In the genomic region with DNA sequence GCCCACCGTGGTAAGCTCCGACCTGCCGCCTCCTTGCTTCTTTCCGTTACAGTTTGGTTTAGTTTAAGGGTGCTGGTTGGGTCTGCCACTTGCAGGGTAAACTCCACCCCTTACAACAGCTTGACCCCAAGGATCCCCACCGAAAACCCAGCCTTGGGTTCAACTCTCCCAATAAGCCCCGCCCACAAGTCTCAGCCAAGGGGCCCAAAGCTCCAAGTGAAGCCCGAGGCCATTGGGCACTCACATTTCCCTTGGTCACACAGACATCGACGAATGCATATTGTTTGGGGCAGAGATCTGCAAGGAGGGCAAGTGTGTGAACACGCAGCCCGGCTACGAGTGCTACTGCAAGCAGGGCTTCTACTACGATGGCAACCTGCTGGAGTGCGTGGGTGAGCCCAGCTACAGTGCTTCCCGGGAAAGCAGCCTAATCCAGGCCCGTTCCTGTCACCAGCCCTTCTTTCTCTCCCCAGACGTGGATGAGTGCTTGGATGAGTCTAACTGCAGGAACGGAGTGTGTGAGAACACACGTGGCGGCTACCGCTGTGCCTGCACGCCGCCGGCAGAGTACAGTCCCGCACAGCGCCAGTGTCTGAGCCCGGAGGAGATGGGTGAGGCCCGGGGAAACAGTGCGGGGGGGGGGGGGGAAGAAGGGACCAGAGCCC, we compare ENCODE assay signal across 8 mouse cellular contexts. TPM values are rescaled to one million over a fixed set of nuclear protein-coding genes. Genes with fewer than 3 reads are reported as not detected.
DNase-seq lines count a peak whose midpoint lies in the region; ATAC-seq and TF ChIP-seq lines count a peak whose summit lies in the region.

No protein-coding gene starts in this region.

- no peak for TF ChIP-seq CTCF in kidney, postnatal 0 days (IDR thresholded peaks at IDR 0.05; ENCODE audit: low read depth)

- H3K9ac ChIP-seq in kidney, postnatal 0 days (ENCODE audit: low read depth, low read length) = no peak overlapping the region
- H3K9ac ChIP-seq in forebrain, embryonic 14.5 days (ENCODE audit: low read length) = peak overlapping the region; percentile 42; the same call in 1 of the 2 replicates
- H3K9ac ChIP-seq in midbrain, embryonic 13.5 days (replicated peaks) = peak overlapping the region; percentile 49; the same call in 1 of the 2 replicates

- no peak for ATAC-seq in kidney, postnatal 0 days (replicated peaks; ENCODE audit: low FRiP score, low read depth)
- ATAC-seq in forebrain, embryonic 14.5 days = peak; percentile 61
- ATAC-seq in midbrain, embryonic 13.5 days = peak; percentile 63
- ATAC-seq in monocyte, adult 5-6 weeks (replicated peaks; ENCODE audit: insufficient number of reproducible peaks, low FRiP score, low TSS enrichment, poor library complexity, severe bottlenecking) = no peak

- 23% methylated on average over 27 of the region's 29 CpGs for WGBS in kidney, postnatal 0 days
- 8% methylated on average over 28 of the region's 29 CpGs for WGBS in forebrain, embryonic 14.5 days
- 6% methylated on average over 28 of the region's 29 CpGs for WGBS in midbrain, embryonic 13.5 days

- H3K27me3 ChIP-seq in kidney, postnatal 0 days (ENCODE audit: insufficient read depth, low read length) = no peaks in the 10 kb centered on the region; the same call in 1 of the 2 replicates
- H3K27me3 ChIP-seq in forebrain, embryonic 14.5 days (replicated peaks; ENCODE audit: control insufficient read depth, insufficient read depth, low read length) = peaks cover 26% of the 10 kb centered on the region
- peaks cover 77% of the 10 kb centered on the region for H3K27me3 ChIP-seq in midbrain, embryonic 13.5 days

- peak overlapping the region; percentile 43 for H3K4me2 ChIP-seq in kidney, postnatal 0 days (ENCODE audit: low read length)
- peak overlapping the region; percentile 28; the same call in 1 of the 2 replicates for H3K4me2 ChIP-seq in forebrain, embryonic 14.5 days (ENCODE audit: low read length)
- peak overlapping the region; percentile 45 for H3K4me2 ChIP-seq in midbrain, embryonic 13.5 days (replicated peaks)

- no peaks in the 10 kb centered on the region for H3K9me3 ChIP-seq in kidney, postnatal 0 days (replicated peaks; ENCODE audit: low read length)
- no peaks in the 10 kb centered on the region for H3K9me3 ChIP-seq in forebrain, embryonic 14.5 days (replicated peaks; ENCODE audit: control insufficient read depth, low read length)
- no peaks in the 10 kb centered on the region for H3K9me3 ChIP-seq in midbrain, embryonic 13.5 days

- DNase-seq in kidney, postnatal 0 days (ENCODE audit: low spot score) = peak; percentile 43
- no peak for DNase-seq in kidney, adult 11 months
- peak; percentile 32 for DNase-seq in forebrain, embryonic 14.5 days (ENCODE audit: low spot score)
- peak; percentile 66 to 72 for DNase-seq in layer of hippocampus, postnatal 10 days (ENCODE audit: low spot score in 2 of 2)
- no peak for DNase-seq in urinary bladder, adult 18-20 months (ENCODE audit: low spot score in 2 of 2)
- DNase-seq in ovary, postnatal 14 days (ENCODE audit: low spot score) = no peak

- peaks cover 42% of the 10 kb centered on the region for H3K36me3 ChIP-seq in kidney, postnatal 0 days (ENCODE audit: insufficient read depth, low read length)
- peaks cover 44% of the 10 kb centered on the region for H3K36me3 ChIP-seq in forebrain, embryonic 14.5 days (ENCODE audit: control insufficient read depth, insufficient read depth, low read length)
- peaks cover 46% of the 10 kb centered on the region for H3K36me3 ChIP-seq in midbrain, embryonic 13.5 days

- H3K4me3 ChIP-seq in kidney, postnatal 0 days (replicated peaks; ENCODE audit: low read depth, low read length) = no peak overlapping the region
- no peak overlapping the region for H3K4me3 ChIP-seq in forebrain, embryonic 14.5 days (ENCODE audit: low read depth, low read length)
- peak overlapping the region; percentile 16; the same call in 1 of the 2 replicates for H3K4me3 ChIP-seq in midbrain, embryonic 13.5 days (replicated peaks)

- no peak overlapping the region for H3K27ac ChIP-seq in kidney, postnatal 0 days
- H3K27ac ChIP-seq in forebrain, embryonic 14.5 days (ENCODE audit: low read depth, low read length) = no peak overlapping the region
- no peak overlapping the region for H3K27ac ChIP-seq in midbrain, embryonic 13.5 days

- H3K4me1 ChIP-seq in kidney, postnatal 0 days (replicated peaks; ENCODE audit: insufficient read depth, low read length) = peaks cover 8% of the 10 kb centered on the region; the same call in 1 of the 2 replicates
- peaks cover 4% of the 10 kb centered on the region; the same call in 1 of the 2 replicates for H3K4me1 ChIP-seq in forebrain, embryonic 14.5 days (ENCODE audit: control insufficient read depth, insufficient read depth, low read length)
- peaks cover 19% of the 10 kb centered on the region for H3K4me1 ChIP-seq in midbrain, embryonic 13.5 days (replicated peaks)

RNA-seq across cellular contexts. Expression of gene Scyl1, which starts 14.8 kb away (rescaled TPM):
- 63.5 and 65.1 TPM in 2 replicates for polyA plus RNA-seq in kidney, postnatal 0 days (2015; fragmentation: Nextera tagmentation; extraction: Ambion mirVana)
- polyA plus RNA-seq in forebrain, embryonic 14.5 days (2014; fragmentation: Nextera tagmentation; extraction: Ambion mirVana) = 56.1 and 67.9 TPM in 2 replicates
- 10 to 100 TPM; 67.3 to 72.8 TPM for total RNA-seq in layer of hippocampus, postnatal 10 days (2021)
- polyA plus RNA-seq in midbrain, embryonic 13.5 days (2015; fragmentation: Nextera tagmentation; extraction: Ambion mirVana) = 64.9 and 70.0 TPM in 2 replicates
- total RNA-seq in monocyte, adult 5-6 weeks (2017) = 37.3 to 55.9 TPM (median 44.9 TPM) in 3 replicates

RNA-seq across cellular contexts. Expression of gene Ltbp3, which starts 15.7 kb away (rescaled TPM):
- 22.3 and 23.9 TPM in 2 replicates for polyA plus RNA-seq in kidney, postnatal 0 days (2015; fragmentation: Nextera tagmentation; extraction: Ambion mirVana)
- polyA plus RNA-seq in forebrain, embryonic 14.5 days (2014; fragmentation: Nextera tagmentation; extraction: Ambion mirVana) = 8.5 and 10.7 TPM in 2 replicates
- total RNA-seq in layer of hippocampus, postnatal 10 days (2021) = 10 to 100 TPM; 33.4 to 35.4 TPM
- 7.1 and 9.5 TPM in 2 replicates for polyA plus RNA-seq in midbrain, embryonic 13.5 days (2015; fragmentation: Nextera tagmentation; extraction: Ambion mirVana)
- 1.2 to 9.7 TPM (median 2.2 TPM) in 3 replicates for total RNA-seq in monocyte, adult 5-6 weeks (2017)

RNA-seq across cellular contexts. Expression of gene Fam89b, which starts 27.0 kb away (rescaled TPM):
- polyA plus RNA-seq in kidney, postnatal 0 days (2015; fragmentation: Nextera tagmentation; extraction: Ambion mirVana) = 91.0 and 92.7 TPM in 2 replicates
- 204 and 233 TPM in 2 replicates for polyA plus RNA-seq in forebrain, embryonic 14.5 days (2014; fragmentation: Nextera tagmentation; extraction: Ambion mirVana)
- 10 to 100 TPM; 44.4 to 46.5 TPM for total RNA-seq in layer of hippocampus, postnatal 10 days (2021)
- 179 and 197 TPM in 2 replicates for polyA plus RNA-seq in midbrain, embryonic 13.5 days (2015; fragmentation: Nextera tagmentation; extraction: Ambion mirVana)
- total RNA-seq in monocyte, adult 5-6 weeks (2017) = 33.1 to 54.4 TPM (median 45.1 TPM) in 3 replicates

RNA-seq across cellular contexts. Expression of gene Ehbp1l1, which starts 30.3 kb away (rescaled TPM):
- polyA plus RNA-seq in kidney, postnatal 0 days (2015; fragmentation: Nextera tagmentation; extraction: Ambion mirVana) = 14.3 and 15.0 TPM in 2 replicates
- polyA plus RNA-seq in forebrain, embryonic 14.5 days (2014; fragmentation: Nextera tagmentation; extraction: Ambion mirVana) = 7.0 and 10.1 TPM in 2 replicates
- 10 to 100 TPM; 33.4 to 41.1 TPM for total RNA-seq in layer of hippocampus, postnatal 10 days (2021)
- polyA plus RNA-seq in midbrain, embryonic 13.5 days (2015; fragmentation: Nextera tagmentation; extraction: Ambion mirVana) = 8.9 and 10.5 TPM in 2 replicates
- 141 to 192 TPM (median 174 TPM) in 3 replicates for total RNA-seq in monocyte, adult 5-6 weeks (2017)

RNA-seq across cellular contexts. Expression of gene Kcnk7, which starts 52.3 kb away (rescaled TPM):
- polyA plus RNA-seq in kidney, postnatal 0 days (2015; fragmentation: Nextera tagmentation; extraction: Ambion mirVana) = 0.32 and 0.33 TPM in 2 replicates
- 0.17 TPM in 1 of 2 replicates, not detected in the other for polyA plus RNA-seq in forebrain, embryonic 14.5 days (2014; fragmentation: Nextera tagmentation; extraction: Ambion mirVana)
- total RNA-seq in layer of hippocampus, postnatal 10 days (2021) = not detected
- polyA plus RNA-seq in midbrain, embryonic 13.5 days (2015; fragmentation: Nextera tagmentation; extraction: Ambion mirVana) = 0.15 TPM in 1 of 2 replicates, not detected in the other
- 1.3 TPM in 2 of 3 replicates, not detected in the other for total RNA-seq in monocyte, adult 5-6 weeks (2017)

Comparison
In these comparisons a context has a peak if more than half of its experiments do, and no peak if none do; other contexts are left out.
1. DNase-seq: peak in kidney, postnatal 0 days (single experiment), forebrain, embryonic 14.5 days (single experiment) and layer of hippocampus, postnatal 10 days (2 of 2); none in kidney, adult 11 months (single experiment), urinary bladder, adult 18-20 months (0 of 2) and ovary, postnatal 14 days (single experiment).
2. ATAC-seq: peak in forebrain, embryonic 14.5 days (single experiment) and midbrain, embryonic 13.5 days (single experiment); none in kidney, postnatal 0 days (single experiment) and monocyte, adult 5-6 weeks (single experiment).
3. Peak in every context shown above with its lines, with median percentiles within 50 percentile points of each other: H3K4me2 ChIP-seq.